Mouse (Mus musculus): Measurements from ENCODE around the gene Kidins220. TPM values are rescaled to one million over a fixed set of nuclear protein-coding genes. Genes with fewer than 3 reads are reported as not detected.

Gene Kidins220
- polyA plus RNA-seq, 1 experiment from 2014 or later: 69.2 TPM

DNA sequence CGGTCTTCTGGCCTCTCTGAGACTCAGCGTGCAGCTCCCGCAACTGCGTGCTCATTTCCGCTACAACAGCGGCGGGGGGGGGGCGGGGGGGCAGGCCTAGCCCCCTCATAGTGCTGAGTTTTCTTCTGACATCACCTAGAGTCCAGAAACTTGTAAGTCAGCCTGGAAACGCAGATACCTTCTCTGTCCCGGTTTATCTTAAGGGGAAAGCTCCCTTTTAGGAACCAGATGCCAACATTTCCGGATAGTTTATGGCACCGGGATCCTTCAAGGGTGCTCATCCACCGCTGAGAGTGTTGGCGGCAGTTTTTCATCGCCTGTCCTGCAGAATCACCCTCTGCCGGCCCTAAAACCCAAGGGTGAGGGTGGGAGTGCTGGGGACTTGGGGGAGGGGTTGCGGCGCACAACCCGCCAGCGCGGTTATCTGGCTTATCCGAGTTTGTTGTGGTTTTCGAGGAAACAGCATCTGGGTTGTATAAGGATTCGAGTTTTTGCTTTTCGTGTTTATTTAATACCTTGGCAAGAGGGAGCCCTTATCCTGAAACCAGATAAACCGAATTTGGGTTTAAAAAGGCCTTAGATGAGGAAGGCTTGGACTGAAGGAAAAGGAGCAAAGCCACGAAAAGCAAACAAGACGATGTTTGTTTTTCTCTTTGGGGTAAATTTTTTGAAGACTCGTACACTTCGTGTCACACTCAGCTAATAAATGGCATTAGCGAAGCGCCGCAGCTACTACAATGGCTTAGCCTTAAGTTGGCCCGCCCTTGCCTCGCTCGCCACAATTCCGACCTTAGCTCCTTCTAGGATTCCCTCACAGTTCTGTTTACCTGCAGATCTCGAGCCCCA, 125.1 kb downstream of the Kidins220 start:
- Histone ChIP-seq H3K9ac (ENCODE audit: low read depth, low read length) (peak overlapping the region; percentile 77), H3K9me3 (ENCODE audit: control insufficient read depth, low read length) (no peaks in the 10 kb centered on the region), H3K36me3 (ENCODE audit: control insufficient read depth, insufficient read depth, low read length) (no peaks in the 10 kb centered on the region), H3K27ac (ENCODE audit: low read depth, low read length) (peak overlapping the region; percentile 83), H3K27me3 (ENCODE audit: control insufficient read depth, insufficient read depth, low read length) (no peaks in the 10 kb centered on the region), H3K4me3 (ENCODE audit: low read depth, low read length) (peak overlapping the region; percentile 45), H3K4me1 (replicated peaks; ENCODE audit: control insufficient read depth, insufficient read depth, low read length) (peaks cover 13% of the 10 kb centered on the region; the same call in 1 of the 2 replicates), H3K4me2 (replicated peaks; ENCODE audit: low read depth, low read length) (peak overlapping the region; percentile 95)
- WGBS: under 1% methylated on average over 37 of the region's 38 CpGs
- no peak for ATAC-seq (ENCODE audit: low FRiP score)
- peak; percentile 61 for DNase-seq (ENCODE audit: low spot score)

DNA sequence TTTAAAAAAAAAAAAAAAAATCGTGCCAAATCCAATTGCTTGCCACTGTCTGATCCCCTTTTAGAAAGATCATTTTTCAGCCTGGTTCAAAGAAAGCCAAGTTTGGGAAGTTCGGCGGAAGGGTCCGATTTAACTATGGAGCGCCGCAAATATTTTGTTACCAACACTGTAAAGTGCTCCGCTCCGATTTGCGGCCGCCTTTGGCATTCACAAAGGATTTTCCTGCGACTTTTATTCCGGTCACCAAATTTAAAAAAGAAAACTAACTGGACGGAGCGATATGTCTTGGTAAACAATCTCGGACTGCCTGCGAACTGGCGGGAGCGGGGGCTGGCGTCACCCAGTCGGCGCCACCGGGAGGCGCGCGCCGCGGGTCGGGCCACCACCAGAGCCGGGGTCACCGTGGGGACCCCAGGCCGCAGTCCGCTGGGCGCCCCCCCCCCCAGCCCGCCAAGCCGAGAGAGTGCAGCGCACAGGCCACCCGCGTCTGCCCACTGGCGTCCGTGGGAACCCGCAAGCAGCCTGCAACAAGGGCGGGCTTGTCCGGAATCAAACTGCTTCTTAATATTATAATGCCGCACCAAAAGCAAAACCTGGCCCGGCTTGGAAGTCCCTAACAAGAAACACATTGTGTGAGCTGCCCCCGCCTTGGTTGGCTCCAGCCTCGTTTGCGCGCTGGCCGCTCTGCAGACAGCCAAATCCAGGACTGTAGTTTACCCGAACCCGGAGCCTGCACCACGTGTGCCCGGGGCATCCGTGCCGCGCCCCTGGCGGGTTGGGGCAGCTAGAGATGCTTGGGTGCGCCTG, 125.9 kb downstream of the Kidins220 start:
- peaks cover 13% of the 10 kb centered on the region; the same call in 1 of the 2 replicates for H3K4me1 ChIP-seq (replicated peaks; ENCODE audit: control insufficient read depth, insufficient read depth, low read length)
- H3K4me3 ChIP-seq (ENCODE audit: low read depth, low read length): peak overlapping the region; percentile 45
- no peaks in the 10 kb centered on the region for H3K9me3 ChIP-seq (ENCODE audit: control insufficient read depth, low read length)
- H3K4me2 ChIP-seq (replicated peaks; ENCODE audit: low read depth, low read length): peak overlapping the region; percentile 95
- ATAC-seq (ENCODE audit: low FRiP score) (no peak), DNase-seq (ENCODE audit: low spot score) (peak; percentile 78)
- peak overlapping the region; percentile 77 for H3K9ac ChIP-seq (ENCODE audit: low read depth, low read length)
- no peaks in the 10 kb centered on the region for H3K36me3 ChIP-seq (ENCODE audit: control insufficient read depth, insufficient read depth, low read length)
- WGBS: under 1% methylated on average over 59 of the region's 59 CpGs
- no peaks in the 10 kb centered on the region for H3K27me3 ChIP-seq (ENCODE audit: control insufficient read depth, insufficient read depth, low read length)
- H3K27ac ChIP-seq (ENCODE audit: low read depth, low read length): peak overlapping the region; percentile 83

DNA sequence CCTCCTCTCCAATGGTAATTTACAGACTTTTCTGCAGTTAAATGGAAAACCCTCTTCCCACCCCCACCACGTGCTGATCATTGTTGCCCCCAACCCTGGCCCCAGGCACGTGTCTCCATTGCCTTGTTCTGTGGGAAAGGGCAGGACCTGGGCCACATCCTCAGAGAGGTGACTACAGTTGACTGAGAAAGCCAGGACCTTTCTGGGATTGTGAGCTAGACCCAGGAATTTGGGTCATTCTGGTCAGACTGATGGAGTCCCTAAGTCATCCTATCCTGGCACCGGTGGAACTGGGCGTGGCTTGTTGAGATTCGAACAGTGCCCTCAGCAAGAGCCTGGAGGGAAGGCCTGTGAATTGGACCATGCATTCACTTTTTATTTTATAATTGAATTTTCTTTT, 126.7 kb downstream of the Kidins220 start:
- Histone ChIP-seq H3K9me3 (ENCODE audit: control insufficient read depth, low read length) (no peaks in the 10 kb centered on the region), H3K36me3 (ENCODE audit: control insufficient read depth, insufficient read depth, low read length) (no peaks in the 10 kb centered on the region), H3K9ac (ENCODE audit: low read depth, low read length) (no peak overlapping the region), H3K27ac (ENCODE audit: low read depth, low read length) (peak overlapping the region; percentile 83), H3K27me3 (ENCODE audit: control insufficient read depth, insufficient read depth, low read length) (no peaks in the 10 kb centered on the region), H3K4me1 (replicated peaks; ENCODE audit: control insufficient read depth, insufficient read depth, low read length) (peaks cover 13% of the 10 kb centered on the region; the same call in 1 of the 2 replicates), H3K4me2 (replicated peaks; ENCODE audit: low read depth, low read length) (peak overlapping the region; percentile 95), H3K4me3 (ENCODE audit: low read depth, low read length) (no peak overlapping the region)
- DNase-seq (ENCODE audit: low spot score): peak; percentile 45
- WGBS: 11% methylated on average over 5 of the region's 5 CpGs
- ATAC-seq (ENCODE audit: low FRiP score): no peak

DNA sequence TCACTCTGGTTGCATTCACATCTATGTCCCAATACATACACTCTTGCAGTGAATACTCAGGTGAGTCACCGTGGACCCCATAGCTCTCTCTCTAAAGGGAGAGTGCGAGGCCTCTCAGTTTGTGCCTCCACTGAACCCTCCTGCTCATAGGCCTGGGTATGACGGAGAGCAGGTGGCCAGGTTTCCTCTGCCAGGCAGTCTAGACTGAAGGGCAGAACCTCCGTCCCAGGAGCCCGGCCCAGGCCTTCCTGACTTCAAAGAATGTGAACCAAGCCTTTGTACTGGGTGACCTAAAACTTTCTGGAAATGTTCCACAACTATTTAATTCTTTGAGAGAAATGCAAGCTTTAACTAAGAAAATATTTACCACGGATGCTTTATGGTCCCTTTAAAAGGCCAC, 129.2 kb downstream of the Kidins220 start:
- H3K9ac ChIP-seq (ENCODE audit: low read depth, low read length): no peak overlapping the region
- no peak overlapping the region for H3K27ac ChIP-seq (ENCODE audit: low read depth, low read length)
- ATAC-seq (ENCODE audit: low FRiP score): no peak
- peaks cover 5% of the 10 kb centered on the region; the same call in 1 of the 2 replicates for H3K4me1 ChIP-seq (replicated peaks; ENCODE audit: control insufficient read depth, insufficient read depth, low read length)
- no peak for DNase-seq (ENCODE audit: low spot score)
- H3K36me3 ChIP-seq (ENCODE audit: control insufficient read depth, insufficient read depth, low read length): no peaks in the 10 kb centered on the region
- H3K4me3 ChIP-seq (ENCODE audit: low read depth, low read length): no peak overlapping the region
- no peaks in the 10 kb centered on the region for H3K9me3 ChIP-seq (ENCODE audit: control insufficient read depth, low read length)
- H3K4me2 ChIP-seq (replicated peaks; ENCODE audit: low read depth, low read length): no peak overlapping the region
- H3K27me3 ChIP-seq (ENCODE audit: control insufficient read depth, insufficient read depth, low read length): no peaks in the 10 kb centered on the region
- WGBS: 78% methylated on average over 6 of the region's 6 CpGs

DNA sequence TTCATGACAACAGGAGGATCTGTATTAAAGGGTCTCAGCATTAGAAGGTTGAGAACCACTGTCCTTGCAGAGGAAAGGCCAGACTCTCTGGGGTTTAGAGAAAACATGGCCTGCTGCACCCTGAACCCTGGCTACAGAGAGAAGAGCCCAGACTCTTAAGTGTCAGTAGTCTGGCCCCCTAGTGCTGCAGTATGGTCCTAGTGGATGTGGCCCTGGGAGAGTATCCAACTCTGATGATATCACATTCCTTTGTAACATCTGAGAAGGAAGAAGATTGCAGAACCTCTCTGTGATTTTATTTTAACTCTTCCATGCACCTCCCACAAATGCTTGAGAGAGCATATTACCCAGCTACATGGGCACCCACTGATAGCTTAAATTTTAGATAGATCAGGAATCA, 129.8 kb downstream of the Kidins220 start:
- Histone ChIP-seq H3K4me1 (replicated peaks; ENCODE audit: control insufficient read depth, insufficient read depth, low read length) (peaks cover 5% of the 10 kb centered on the region; the same call in 1 of the 2 replicates), H3K36me3 (ENCODE audit: control insufficient read depth, insufficient read depth, low read length) (no peaks in the 10 kb centered on the region), H3K4me2 (replicated peaks; ENCODE audit: low read depth, low read length) (no peak overlapping the region), H3K4me3 (ENCODE audit: low read depth, low read length) (no peak overlapping the region), H3K27ac (ENCODE audit: low read depth, low read length) (no peak overlapping the region), H3K27me3 (ENCODE audit: control insufficient read depth, insufficient read depth, low read length) (no peaks in the 10 kb centered on the region), H3K9me3 (ENCODE audit: control insufficient read depth, low read length) (no peaks in the 10 kb centered on the region), H3K9ac (ENCODE audit: low read depth, low read length) (no peak overlapping the region)
- DNase-seq (ENCODE audit: low spot score) (no peak), ATAC-seq (ENCODE audit: low FRiP score) (no peak)

DNA sequence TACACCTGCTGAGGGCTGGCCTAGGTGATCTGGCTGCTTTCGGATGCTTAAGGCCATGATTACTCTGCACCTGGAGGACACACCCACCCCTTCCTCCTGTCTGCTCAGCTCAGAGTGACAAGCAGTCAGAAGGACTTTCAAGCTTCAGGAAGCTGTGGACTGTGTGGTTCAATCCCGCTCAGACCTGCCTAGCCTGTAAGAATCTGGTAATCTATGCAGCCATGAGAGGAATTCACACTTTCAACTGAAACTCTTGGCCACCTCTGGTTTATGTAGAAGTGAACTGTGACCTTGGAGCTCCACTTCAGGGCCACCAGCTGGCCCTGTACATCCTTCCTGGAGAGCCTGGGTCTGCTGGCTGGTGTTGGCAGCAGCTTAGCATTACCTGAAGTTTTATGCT, 134.1 kb downstream of the Kidins220 start:
- no peaks in the 10 kb centered on the region for H3K4me1 ChIP-seq (replicated peaks; ENCODE audit: control insufficient read depth, insufficient read depth, low read length)
- H3K36me3 ChIP-seq (ENCODE audit: control insufficient read depth, insufficient read depth, low read length): no peaks in the 10 kb centered on the region
- ATAC-seq (ENCODE audit: low FRiP score) (no peak), DNase-seq (ENCODE audit: low spot score) (no peak)
- H3K4me2 ChIP-seq (replicated peaks; ENCODE audit: low read depth, low read length): no peak overlapping the region
- H3K27me3 ChIP-seq (ENCODE audit: control insufficient read depth, insufficient read depth, low read length): no peaks in the 10 kb centered on the region
- no peak overlapping the region for H3K4me3 ChIP-seq (ENCODE audit: low read depth, low read length)
- no peak overlapping the region for H3K27ac ChIP-seq (ENCODE audit: low read depth, low read length)
- 62% methylated on average over 2 of the region's 2 CpGs for WGBS
- H3K9me3 ChIP-seq (ENCODE audit: control insufficient read depth, low read length): no peaks in the 10 kb centered on the region
- no peak overlapping the region for H3K9ac ChIP-seq (ENCODE audit: low read depth, low read length)

DNA sequence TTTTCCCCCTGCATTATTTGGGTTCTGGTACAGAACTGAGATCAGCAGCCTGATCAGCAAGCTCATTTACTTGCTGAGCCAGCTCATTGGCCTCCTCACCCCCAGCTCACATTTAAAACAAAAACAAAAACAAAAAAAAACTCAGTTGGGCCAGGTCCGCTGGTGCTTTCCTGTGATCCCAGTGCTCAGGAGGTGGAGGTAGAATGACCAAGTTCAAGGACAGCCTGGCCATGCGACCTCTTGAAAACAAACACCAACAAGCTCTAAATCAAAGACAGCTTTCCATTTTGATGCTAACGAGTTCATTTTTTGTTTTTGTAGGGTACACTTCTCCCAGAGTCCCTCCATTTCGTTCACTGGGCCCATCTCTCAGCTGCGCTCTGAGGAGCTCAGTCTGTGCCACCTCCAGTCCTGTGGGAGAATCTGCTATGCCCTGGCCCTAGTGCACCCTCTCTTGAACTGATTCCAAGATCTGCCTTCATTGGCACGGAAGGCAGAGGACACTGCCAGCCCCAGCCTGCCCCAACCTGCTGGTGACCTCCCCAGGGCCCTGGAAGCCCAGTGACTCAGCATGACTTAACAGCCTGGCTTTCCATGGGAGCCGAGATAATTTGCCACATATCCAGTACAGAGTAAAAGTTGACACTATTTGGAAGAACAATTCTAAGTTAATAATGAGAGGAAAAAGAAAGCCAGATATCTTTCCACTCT, 135.4 kb downstream of the Kidins220 start:
- ATAC-seq (ENCODE audit: low FRiP score) (no peak), DNase-seq (ENCODE audit: low spot score) (no peak)
- no peaks in the 10 kb centered on the region for H3K27me3 ChIP-seq (ENCODE audit: control insufficient read depth, insufficient read depth, low read length)
- no peaks in the 10 kb centered on the region for H3K36me3 ChIP-seq (ENCODE audit: control insufficient read depth, insufficient read depth, low read length)
- no peak overlapping the region for H3K4me3 ChIP-seq (ENCODE audit: low read depth, low read length)
- H3K4me1 ChIP-seq (replicated peaks; ENCODE audit: control insufficient read depth, insufficient read depth, low read length): no peaks in the 10 kb centered on the region
- no peak overlapping the region for H3K4me2 ChIP-seq (replicated peaks; ENCODE audit: low read depth, low read length)
- H3K9me3 ChIP-seq (ENCODE audit: control insufficient read depth, low read length): no peaks in the 10 kb centered on the region
- WGBS: 74% methylated on average over 7 of the region's 7 CpGs
- no peak overlapping the region for H3K27ac ChIP-seq (ENCODE audit: low read depth, low read length)
- no peak overlapping the region for H3K9ac ChIP-seq (ENCODE audit: low read depth, low read length)

DNA sequence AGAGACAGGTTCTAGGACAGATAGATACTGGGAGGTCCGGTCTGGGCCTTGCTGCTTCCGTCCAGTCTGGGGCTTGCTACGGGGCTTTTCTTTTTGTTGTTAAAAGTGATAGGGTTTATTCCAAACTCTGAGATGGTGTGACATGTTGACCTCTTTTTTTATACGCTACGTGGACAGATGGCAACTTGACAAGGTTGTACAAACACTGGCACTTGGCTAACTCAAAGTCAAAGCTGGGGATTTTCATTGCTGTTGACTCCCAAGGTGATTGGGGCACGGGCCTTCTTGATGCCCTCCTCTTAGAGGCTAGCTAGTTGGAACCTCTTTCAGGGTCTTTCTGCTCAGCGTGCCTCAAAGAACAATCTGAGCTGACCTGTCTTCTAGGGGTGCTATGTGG, 136.0 kb downstream of the Kidins220 start:
- H3K27me3 ChIP-seq (ENCODE audit: control insufficient read depth, insufficient read depth, low read length): no peaks in the 10 kb centered on the region
- DNase-seq (ENCODE audit: low spot score) (no peak), ATAC-seq (ENCODE audit: low FRiP score) (no peak)
- H3K36me3 ChIP-seq (ENCODE audit: control insufficient read depth, insufficient read depth, low read length): no peaks in the 10 kb centered on the region
- 81% methylated on average over 7 of the region's 7 CpGs for WGBS
- H3K4me1 ChIP-seq (replicated peaks; ENCODE audit: control insufficient read depth, insufficient read depth, low read length): no peaks in the 10 kb centered on the region
- no peak overlapping the region for H3K4me2 ChIP-seq (replicated peaks; ENCODE audit: low read depth, low read length)
- H3K9ac ChIP-seq (ENCODE audit: low read depth, low read length): no peak overlapping the region
- no peak overlapping the region for H3K4me3 ChIP-seq (ENCODE audit: low read depth, low read length)
- H3K9me3 ChIP-seq (ENCODE audit: control insufficient read depth, low read length): no peaks in the 10 kb centered on the region
- no peak overlapping the region for H3K27ac ChIP-seq (ENCODE audit: low read depth, low read length)
